Mouse (Mus musculus): ENCODE measurements around the gene Nav2. TPM values are rescaled to one million over a fixed set of nuclear protein-coding genes. Genes with fewer than 3 reads are reported as not detected.
A peak's percentile ranks its signal among the peaks of the same experiment; 100 is the strongest.

Gene Nav2
- total RNA-seq, 2 experiments from 2014 or later = 103 to 107 TPM

DNA sequence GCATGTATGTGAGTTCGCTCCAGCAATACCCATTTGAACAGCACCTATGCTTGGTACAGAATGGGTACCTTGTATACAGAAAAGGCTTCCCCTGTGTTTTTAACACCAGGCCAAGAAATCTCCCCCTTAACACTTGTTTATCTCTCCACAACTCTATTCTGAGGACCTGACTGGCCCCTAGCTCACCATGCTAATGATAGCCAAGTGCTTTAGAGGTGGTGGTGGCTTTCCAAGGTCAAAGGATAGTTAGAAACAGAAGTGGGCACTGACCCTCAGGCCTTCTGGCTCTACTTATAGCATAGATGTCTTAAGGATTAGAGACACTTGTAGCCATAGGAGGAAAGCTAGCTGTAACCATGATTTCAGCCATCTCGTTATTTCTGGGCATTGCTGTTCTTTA, 663.1 kb downstream of the Nav2 start:
- no peak for DNase-seq (ENCODE audit: low spot score in 2 of 2)

DNA sequence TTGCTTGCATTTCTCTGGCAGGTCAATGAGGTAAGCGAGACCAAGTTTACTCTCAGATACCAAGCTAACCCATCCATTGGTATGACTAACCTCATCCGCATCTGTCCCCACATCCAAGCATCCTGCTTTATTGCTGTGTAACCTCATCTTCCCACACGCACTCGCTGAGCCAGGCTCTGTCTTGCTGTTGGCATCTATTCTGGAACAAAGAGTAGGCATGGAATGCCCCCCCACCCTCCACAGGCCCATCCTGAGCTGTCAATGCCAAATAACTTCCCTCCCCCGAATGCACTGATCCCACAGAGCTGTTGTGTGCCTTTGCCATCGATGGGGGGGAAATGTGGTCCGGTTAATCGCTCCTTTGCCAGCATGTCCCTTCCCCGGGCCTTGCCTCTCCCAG, 666.7 kb downstream of the Nav2 start:
- DNase-seq (ENCODE audit: low spot score in 2 of 2) = no peak

DNA sequence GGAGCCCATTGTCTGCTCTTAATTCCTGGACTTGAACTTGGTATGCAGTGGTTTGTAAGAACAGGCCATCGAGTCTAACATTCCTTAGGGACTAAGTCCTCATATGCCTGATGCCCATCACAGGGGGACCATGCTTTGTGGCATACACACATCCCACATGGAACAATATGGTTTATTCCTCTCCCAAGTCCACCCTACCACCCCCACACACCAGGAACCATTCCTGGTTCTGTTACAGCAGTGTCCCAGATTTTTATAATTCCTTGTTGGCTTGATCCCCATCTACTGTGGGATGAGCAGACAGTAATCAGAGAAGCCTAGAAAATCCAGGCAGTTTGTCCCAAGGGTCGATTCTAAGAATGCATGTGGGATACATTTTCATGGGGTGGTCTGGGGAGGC, 668.6 kb downstream of the Nav2 start:
- no peak for DNase-seq (ENCODE audit: low spot score in 2 of 2)

GRCm38 (mm10) chr7:49581951-49582350, 673.4 kb downstream of the Nav2 start:
- no peak for DNase-seq (ENCODE audit: low spot score in 2 of 2)

DNA sequence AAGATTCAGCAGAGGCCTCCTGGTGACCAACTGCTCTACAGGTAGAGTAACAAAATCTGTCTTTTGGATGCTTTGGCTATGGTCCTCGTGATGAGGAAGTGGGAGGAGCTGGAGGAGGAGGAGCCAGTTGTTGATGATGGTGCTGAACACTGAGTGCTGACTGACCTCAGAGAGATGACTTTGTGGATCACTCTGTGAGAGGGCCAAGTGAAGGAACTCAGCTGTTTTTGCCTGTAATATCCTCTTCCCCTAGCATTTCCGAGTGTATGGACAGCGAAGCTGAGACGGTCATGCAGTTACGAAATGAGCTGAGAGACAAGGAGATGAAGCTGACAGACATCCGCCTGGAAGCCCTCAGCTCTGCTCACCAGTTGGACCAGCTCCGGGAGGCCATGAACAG, 674.0 kb downstream of the Nav2 start:
- DNase-seq (ENCODE audit: low spot score in 2 of 2) = no peak

DNA sequence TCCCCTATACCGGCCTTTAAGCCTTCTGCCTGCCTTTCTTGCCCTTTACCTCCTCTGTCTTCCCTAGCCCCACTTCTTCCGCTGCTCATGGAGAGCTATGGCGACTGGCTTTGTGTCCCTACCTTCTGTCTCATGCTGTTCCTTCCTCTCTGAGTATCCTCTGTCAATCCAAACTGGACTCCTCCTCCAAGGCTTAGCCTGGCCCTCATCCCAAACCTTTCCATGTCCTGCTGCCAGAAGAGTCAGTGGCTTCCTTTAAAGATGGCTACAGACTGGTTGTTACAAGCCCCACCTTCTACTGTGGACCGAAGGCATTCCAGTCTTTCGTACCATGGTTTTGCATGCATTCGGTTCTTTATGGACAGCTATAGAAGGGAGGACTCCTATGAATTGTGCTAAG, 674.7 kb downstream of the Nav2 start:
- DNase-seq (ENCODE audit: low spot score in 2 of 2) = no peak

DNA sequence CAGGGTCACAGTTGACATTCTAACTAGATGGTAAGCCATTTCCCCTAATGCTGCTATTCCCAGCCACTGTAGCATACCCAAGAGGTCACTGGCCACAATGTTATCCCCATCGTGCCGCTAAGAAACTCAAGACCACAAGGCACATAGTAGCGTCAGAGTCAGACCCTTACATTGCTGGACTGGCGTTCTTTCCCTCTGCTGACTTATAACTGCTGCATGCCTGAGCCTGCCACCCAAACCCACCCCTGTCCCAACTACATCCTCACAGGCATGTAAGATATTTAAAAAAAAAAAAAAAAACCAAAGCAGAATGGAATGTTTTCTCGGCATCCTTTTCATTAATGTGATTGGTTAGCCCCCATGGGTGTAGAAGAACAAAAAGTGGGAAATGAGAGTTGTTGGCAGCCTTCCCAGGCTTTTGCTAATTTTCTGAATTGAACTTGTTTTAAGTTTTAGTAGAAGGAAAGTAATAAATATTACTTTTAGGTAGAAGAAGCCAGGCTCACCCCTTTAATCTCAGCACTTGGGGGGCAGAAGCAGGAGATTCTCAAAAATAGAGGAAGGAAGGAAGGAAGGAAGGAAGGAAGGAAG, 678.1 kb downstream of the Nav2 start:
- no peak for DNase-seq (ENCODE audit: low spot score in 2 of 2)

- DNase-seq (ENCODE audit: low spot score in 2 of 2) = no peak
Observed at GRCm38 (mm10) chr7:49589635-49590034, 681.1 kb downstream of the Nav2 start.

DNA sequence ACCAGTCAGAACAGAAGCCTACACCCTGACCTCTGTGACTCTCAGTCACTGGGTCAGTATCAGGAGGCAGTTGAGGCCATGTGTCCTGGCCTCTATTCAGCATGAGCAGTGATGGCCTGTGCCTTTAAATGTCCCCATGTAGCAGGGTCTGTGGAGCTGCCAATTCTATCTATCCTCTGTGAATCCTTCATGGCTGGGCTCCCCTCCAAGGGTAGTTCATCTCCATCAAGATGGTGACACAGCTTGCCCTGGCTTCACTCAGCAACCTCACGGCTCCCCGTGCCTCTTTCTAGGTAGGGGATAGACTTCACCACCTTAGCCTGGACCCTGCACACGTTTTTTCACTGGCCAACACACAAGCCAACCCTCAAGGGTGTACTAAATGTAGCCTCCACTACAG, 689.3 kb downstream of the Nav2 start:
- DNase-seq (ENCODE audit: low spot score in 2 of 2) = no peak

GRCm38 (mm10) chr7:49598225-49598624, 689.7 kb downstream of the Nav2 start:
- DNase-seq (ENCODE audit: low spot score in 2 of 2) = no peak

DNA sequence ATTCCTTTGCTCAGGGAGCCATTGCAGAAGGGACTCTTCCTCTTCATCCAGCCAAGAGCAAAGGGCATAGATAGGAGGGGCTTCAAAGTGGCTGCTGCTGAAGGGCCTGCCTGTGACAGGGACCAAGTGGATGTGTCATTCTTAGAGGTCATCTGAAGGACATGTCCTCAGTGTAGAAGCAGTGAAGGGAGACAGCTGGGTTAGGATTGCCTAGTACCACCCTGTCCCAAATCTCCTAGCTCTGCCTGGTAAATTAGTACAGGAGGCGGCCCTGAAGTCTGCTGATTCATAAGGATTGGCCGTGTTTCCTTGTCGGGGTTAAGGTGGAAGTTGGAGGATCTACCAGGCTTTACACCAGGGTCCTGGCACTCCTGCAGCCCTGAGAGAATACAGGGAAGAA, 691.4 kb downstream of the Nav2 start:
- DNase-seq (ENCODE audit: low spot score in 2 of 2) = no peak

DNA sequence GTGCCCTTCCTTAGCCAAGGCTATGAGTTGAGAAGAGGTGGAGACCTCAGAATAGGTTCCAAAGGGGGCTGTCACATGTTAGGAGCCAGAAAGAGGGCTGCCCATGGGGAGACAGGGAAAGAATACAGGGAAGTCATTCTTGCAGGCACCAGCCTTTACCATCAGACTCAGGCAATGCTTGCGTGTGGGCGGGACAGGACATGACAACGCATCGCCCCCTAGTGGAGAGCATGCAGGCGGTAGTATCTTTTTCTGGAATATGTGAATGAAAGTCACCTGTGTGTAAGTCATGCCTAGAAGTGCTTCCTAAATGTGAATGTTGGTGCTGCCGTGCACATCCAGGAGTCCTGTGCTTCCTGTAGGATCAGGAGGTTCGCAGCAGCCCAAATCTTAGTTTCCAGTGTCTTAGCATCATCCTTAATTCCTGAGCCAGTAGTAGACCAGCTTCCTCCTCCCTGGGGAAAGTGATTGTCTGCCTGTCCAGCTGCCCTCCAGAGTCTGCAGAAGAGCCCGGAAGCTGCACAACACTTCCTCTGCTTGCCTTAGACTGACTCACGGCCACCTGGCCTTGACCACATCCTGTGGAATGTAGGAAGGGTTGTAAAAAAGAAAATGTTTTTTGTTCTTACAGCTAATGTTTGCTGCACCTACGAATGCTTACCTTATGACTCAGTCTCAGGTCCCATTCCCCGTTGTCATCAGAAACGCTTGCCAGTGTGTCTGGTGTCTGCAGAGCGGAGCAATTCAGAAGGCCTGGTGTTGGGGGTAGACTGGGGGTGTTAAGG, 692.9 kb downstream of the Nav2 start:
- peak in 1 of 2 experiments; percentile 79 for DNase-seq (ENCODE audit: low spot score in 2 of 2)

DNA sequence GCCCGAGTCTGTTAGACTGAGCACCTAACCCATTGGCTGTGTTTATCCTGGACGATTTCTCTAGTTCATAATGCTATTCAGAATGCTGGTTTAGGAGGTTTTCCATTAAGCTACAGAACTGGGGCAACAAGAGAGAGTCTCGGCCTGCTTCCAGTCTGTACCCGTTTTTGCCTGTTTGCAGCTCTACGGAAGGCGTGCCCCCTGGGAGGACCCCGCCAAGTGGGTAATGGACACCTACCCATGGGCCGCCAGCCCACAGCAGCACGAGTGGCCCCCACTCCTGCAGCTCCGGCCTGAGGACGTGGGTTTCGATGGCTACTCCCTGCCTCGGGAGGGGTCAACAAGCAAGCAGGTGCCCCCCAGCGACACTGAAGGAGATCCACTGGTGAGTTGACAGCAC, 695.7 kb downstream of the Nav2 start:
- no peak for DNase-seq (ENCODE audit: low spot score in 2 of 2)

- no peak for DNase-seq (ENCODE audit: low spot score in 2 of 2)
Observed at GRCm38 (mm10) chr7:49604965-49605795, 696.7 kb downstream of the Nav2 start.

- DNase-seq (ENCODE audit: low spot score in 2 of 2) = peak; percentile 55 to 75
Observed at GRCm38 (mm10) chr7:49616258-49616735, 707.8 kb downstream of the Nav2 start.

DNA sequence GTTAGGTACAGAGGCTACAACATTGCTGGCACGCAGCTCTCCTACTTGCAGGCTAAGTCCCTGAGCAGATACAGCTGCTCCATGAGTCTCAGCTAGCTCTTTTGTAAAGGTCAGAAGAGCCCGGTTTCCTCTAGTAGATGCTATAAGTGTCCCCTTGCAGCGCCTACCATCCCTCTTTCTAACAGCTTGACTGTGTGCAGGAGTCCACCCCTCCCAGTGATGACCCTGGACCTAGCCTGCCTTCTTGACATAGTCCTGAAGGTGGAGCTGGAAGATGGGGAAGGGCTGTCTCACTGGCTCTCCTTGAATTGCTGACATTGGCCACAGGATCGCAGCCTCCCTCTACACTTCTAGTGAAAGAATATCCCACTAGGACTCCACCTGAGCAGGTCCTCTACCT, 708.6 kb downstream of the Nav2 start:
- DNase-seq (ENCODE audit: low spot score in 2 of 2) = no peak

DNA sequence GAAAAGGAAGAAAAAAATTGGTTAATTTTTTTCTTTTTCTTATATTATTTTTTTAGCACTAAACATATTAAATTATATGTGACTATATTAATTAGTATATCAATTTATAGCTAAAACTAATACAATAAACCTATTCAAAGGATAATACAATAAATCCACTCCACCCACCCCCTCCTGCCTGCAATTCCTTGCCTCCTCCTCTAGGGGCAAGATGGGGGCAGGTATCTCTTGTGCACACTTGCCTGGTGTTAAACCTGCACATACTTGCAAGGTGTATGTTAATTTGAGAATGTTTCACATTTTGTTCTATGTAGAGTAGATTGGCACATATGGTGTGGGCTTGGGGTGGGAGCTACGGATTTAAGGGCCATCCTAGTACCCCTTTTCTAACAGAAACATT, 711.6 kb downstream of the Nav2 start:
- DNase-seq (ENCODE audit: low spot score in 2 of 2) = no peak

GRCm38 (mm10) chr7:49631885-49632284, 723.4 kb downstream of the Nav2 start:
- DNase-seq (ENCODE audit: low spot score in 2 of 2) = no peak

GRCm38 (mm10) chr7:49632391-49632790, 723.9 kb downstream of the Nav2 start:
- no peak for DNase-seq (ENCODE audit: low spot score in 2 of 2)

DNA sequence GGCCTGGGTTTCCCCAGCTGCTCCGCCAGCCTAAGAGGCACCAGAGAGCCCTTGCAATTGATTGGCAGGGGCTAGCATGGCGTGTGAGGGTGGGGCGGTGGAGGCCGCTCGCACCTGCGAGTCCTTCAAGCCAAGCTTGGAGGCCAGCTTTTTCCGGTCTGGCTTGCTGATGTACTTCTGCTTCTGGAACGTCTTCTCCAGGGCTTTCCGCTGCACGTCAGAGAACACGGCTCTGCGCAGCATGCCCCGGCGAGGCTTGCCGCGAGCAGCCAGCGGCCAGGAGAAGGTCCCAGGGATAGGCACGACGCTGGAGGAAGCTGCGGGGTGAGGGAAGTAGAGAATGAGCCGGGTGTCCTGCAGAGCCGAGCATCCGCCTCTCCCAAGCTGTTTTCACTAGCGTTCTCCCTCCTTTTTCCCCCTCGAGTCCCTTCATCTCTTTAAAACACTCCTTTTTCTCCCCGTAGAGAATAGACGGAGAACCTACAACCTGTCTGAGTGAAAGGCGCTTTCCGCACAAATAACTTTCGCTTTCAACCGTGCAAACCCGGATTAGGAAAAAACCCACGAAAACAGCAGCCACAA, 725.0 kb downstream of the Nav2 start:
- no peak for DNase-seq (ENCODE audit: low spot score in 2 of 2)

DNA sequence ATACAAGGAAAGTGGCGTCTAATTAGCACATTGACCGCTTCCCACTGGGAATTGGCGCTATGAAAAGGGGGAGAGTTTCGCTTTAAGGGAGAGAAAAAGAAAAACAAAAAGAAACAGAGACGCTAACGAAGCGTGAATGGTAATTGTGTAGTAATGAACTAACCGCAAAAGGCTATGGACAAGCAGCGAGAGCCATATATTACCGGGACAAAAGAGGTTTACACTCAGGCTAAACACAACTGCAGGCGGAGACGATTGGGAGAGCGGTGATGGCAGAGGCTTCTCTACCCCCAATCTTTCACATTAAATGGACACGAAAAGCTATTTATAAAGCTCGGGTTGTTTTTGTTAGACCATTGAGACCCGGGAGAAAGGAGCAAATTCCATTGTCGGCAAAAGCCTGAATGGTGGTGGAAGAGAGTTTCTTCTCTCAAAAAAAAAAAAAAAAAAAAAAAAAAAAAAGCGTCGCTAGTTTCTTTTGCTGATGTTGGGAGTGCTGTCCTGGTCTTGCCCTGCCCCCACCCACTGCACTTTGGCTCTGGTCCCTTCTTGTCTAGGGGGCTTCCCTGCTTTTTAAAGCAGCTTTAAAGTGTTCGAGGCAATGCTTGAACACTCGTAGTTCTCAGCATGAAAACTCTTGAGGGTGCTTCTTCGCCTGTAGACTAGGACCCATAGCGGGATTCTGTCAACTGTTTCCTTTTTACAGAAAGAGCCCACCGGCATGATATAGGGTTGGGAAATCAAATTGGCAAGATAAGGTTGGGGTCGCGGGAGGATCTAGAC, 726.0 kb downstream of the Nav2 start:
- DNase-seq (ENCODE audit: low spot score in 2 of 2) = no peak
